Mouse (Mus musculus): ENCODE data around the gene Taar7f.

- TF ChIP-seq CTCF (IDR thresholded peaks at IDR 0.05; ENCODE audit: low read depth, low read length) (no peak), TAL1 (conservative IDR thresholded peaks at IDR 0.05; ENCODE audit: low read depth, low read length) (no peak), GATA1 (IDR thresholded peaks at IDR 0.05; ENCODE audit: borderline replicate concordance, low read length) (no peak)
Measured at GRCm38 (mm10) chr10:24085936-24086335, 36.6 kb downstream of the Taar7f start.
